Mouse (Mus musculus) heart, embryonic 16.5 days (tissue): ENCODE data around the gene Dars2. TPM values are rescaled to one million over a fixed set of nuclear protein-coding genes. Genes with fewer than 3 reads are reported as not detected.

Source experiments
- ATAC-seq: fragments of 200-750 bp; cut with Nextera tagmentation; replicated peaks from 2 replicates; pipeline ENCODE4 v1.8.0; 2017; ENCODE audit warnings: moderate number of reproducible peaks; ENCODE audit not compliant: insufficient read depth, low FRiP score; ENCODE audit errors: extremely low read depth
- H3K27ac ChIP-seq: fragments of 300-500 bp; sonication (generic); 2 replicates; pipeline ENCODE4 v1.5.1; 2014; ENCODE audit warnings: mild to moderate bottlenecking, low read length, control low read depth, moderate library complexity
- H3K27me3 ChIP-seq: fragments of 300-500 bp; sonication (generic); 2 replicates; pipeline ENCODE4 v1.6.1; 2014; ENCODE audit warnings: low read length, mixed read lengths; ENCODE audit not compliant: control insufficient read depth, insufficient read depth
- H3K36me3 ChIP-seq: fragments of 300-500 bp; sonication (generic); 2 replicates; pipeline ENCODE4 v1.6.1; 2014; ENCODE audit not compliant: control insufficient read depth, insufficient read depth
- H3K4me1 ChIP-seq: fragments of 300-500 bp; sonication (generic); 2 replicates; pipeline ENCODE4 v1.6.1; 2014; ENCODE audit warnings: low read length, mixed read lengths; ENCODE audit not compliant: control insufficient read depth, insufficient read depth
- H3K4me2 ChIP-seq: fragments of 300-500 bp; sonication (generic); 2 replicates; pipeline ENCODE4 v1.6.1; 2014; ENCODE audit warnings: low read depth, mild to moderate bottlenecking, control low read depth, low read length
- H3K4me3 ChIP-seq: fragments of 300-500 bp; sonication (generic); 2 replicates; pipeline ENCODE4 v1.5.1; 2014; ENCODE audit warnings: mild to moderate bottlenecking, control low read depth, low read length
- H3K9ac ChIP-seq: fragments of 300-500 bp; sonication (generic); 2 replicates; pipeline ENCODE4 v1.6.1; 2014; ENCODE audit warnings: low read length, control low read depth
- H3K9me3 ChIP-seq: fragments of 300-500 bp; sonication (generic); replicated peaks from 2 replicates; pipeline ENCODE4 v1.6.1; 2016; ENCODE audit warnings: low read length; ENCODE audit not compliant: control insufficient read depth
- WGBS: fragments of 180-500 bp; shearing (Covaris S2); extraction: QIAGEN DNeasy Blood & Tissue Kit; methylation state at CpG from one replicate; pipeline ENCODE4 v1.1.7; 2014; 5-methylcytosine and 5-hydroxymethylcytosine counted together
- polyA plus RNA-seq: library from polyadenylated mRNA; unstranded; fragments of >200 nt; fragmentation: Nextera tagmentation; extraction: Ambion mirVana; gene quantifications from 2 replicates; pipeline ENCODE4 v1.2.1, GENCODE M21; 2015

Dars2 gene
- polyA plus RNA-seq, 1 experiment from 2014 or later = 30.9 TPM

GRCm38 (mm10) chr1:161006471-161006870 is 64.0 kb downstream of the Dars2 start:
- Histone ChIP-seq H3K27me3 (no peaks in the 10 kb centered on the region), H3K4me1 (no peaks in the 10 kb centered on the region), H3K4me2 (no peak overlapping the region), H3K4me3 (no peak overlapping the region), H3K36me3 (peaks cover 14% of the 10 kb centered on the region; the same call in 1 of the 2 replicates), H3K9ac (no peak overlapping the region), H3K27ac (no peak overlapping the region), H3K9me3 (no peaks in the 10 kb centered on the region)
- no peak for ATAC-seq
- 92% methylated on average over 5 of the region's 5 CpGs for WGBS

- no peak overlapping the region for H3K9ac ChIP-seq
- H3K4me2 ChIP-seq = no peak overlapping the region
- no peak overlapping the region for H3K4me3 ChIP-seq
- H3K27ac ChIP-seq = no peak overlapping the region
- H3K27me3 ChIP-seq = no peaks in the 10 kb centered on the region
- no peaks in the 10 kb centered on the region for H3K4me1 ChIP-seq
- no peaks in the 10 kb centered on the region for H3K9me3 ChIP-seq
- ATAC-seq = no peak
- 67% methylated on average over 3 of the region's 3 CpGs for WGBS
- H3K36me3 ChIP-seq = peaks cover 14% of the 10 kb centered on the region; the same call in 1 of the 2 replicates
Measured at GRCm38 (mm10) chr1:161005526-161005925, 64.9 kb downstream of the Dars2 start.

DNA sequence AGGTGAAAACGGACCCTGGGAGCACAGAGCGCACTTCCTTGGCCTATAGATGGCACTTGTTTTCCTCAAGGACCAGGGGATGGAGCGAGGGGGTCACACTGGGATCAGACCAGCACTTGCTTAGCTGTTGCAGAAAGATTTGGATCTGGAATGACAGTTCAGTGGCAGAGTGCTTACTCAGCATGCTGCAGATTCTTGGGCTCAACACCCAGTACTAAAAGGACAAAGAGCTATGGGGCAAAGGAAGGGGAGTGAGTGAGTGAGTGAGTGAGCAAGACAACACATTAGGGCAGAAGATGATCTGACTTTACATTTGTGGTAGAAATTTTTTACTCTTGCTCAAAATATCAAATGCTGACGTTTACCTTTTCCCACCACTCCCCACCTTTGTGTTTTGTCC is 65.5 kb downstream of the Dars2 start:
- Histone ChIP-seq H3K27me3 (no peaks in the 10 kb centered on the region), H3K4me2 (no peak overlapping the region), H3K9me3 (no peaks in the 10 kb centered on the region), H3K4me3 (no peak overlapping the region), H3K9ac (no peak overlapping the region), H3K27ac (no peak overlapping the region), H3K4me1 (no peaks in the 10 kb centered on the region), H3K36me3 (peaks cover 14% of the 10 kb centered on the region; the same call in 1 of the 2 replicates)
- ATAC-seq = no peak
- 78% methylated on average over 4 of the region's 4 CpGs for WGBS

DNA sequence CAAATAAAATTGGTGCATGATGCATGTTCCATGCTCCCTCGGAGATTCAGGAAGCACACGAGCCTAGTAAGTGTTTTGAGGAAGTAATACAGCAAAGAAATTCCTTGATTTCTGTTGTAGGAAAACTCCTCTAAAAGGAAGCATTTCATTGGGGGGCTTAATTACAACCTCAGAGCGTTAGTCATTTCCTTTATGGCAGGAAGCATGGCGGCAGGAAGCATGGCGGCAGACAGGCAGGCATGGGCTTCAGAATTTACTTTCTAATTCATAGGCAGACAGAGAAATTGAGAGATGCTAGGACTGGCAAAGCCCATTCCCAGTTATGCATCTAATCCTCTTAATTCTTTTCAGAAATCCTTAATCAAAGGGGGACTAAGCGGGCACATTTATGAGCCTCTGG is 76.6 kb downstream of the Dars2 start:
- 75% methylated on average over 6 of the region's 6 CpGs for WGBS
- Histone ChIP-seq H3K4me3 (no peak overlapping the region), H3K27ac (no peak overlapping the region), H3K27me3 (no peaks in the 10 kb centered on the region), H3K4me2 (no peak overlapping the region), H3K4me1 (peaks cover 9% of the 10 kb centered on the region), H3K9me3 (no peaks in the 10 kb centered on the region), H3K36me3 (no peaks in the 10 kb centered on the region), H3K9ac (no peak overlapping the region)
- no peak for ATAC-seq

Other genes starting within 250 kb of the Dars2 start
- gene Rc3h1, start 164.2 kb downstream of the Dars2 start, polyA plus RNA-seq = 5.8 and 6.5 TPM in 2 replicates
- gene Serpinc1, start 92.1 kb downstream of the Dars2 start, polyA plus RNA-seq = 2.0 and 2.2 TPM in 2 replicates
- 6.5 and 7.9 TPM in 2 replicates for gene Zbtb37, start 35.8 kb downstream of the Dars2 start, polyA plus RNA-seq
- 21.0 and 22.9 TPM in 2 replicates for gene Cenpl, start 55 bp upstream of the Dars2 start, polyA plus RNA-seq
- gene Klhl20, start 60.9 kb upstream of the Dars2 start, polyA plus RNA-seq = 11.4 and 13.4 TPM in 2 replicates
- gene Ankrd45, start 72.0 kb upstream of the Dars2 start, polyA plus RNA-seq = 3.8 and 4.6 TPM in 2 replicates
- 0.20 and 0.31 TPM in 2 replicates for gene Tex50, start 88.7 kb upstream of the Dars2 start, polyA plus RNA-seq
- gene Prdx6, start 180.6 kb upstream of the Dars2 start, polyA plus RNA-seq = 319 and 331 TPM in 2 replicates